Mouse (Mus musculus) kidney, adult 2 months (tissue): ENCODE data around the gene Ran.

Experiments
- CTCF ChIP-seq: fragments of 200-500 bp; conservative IDR thresholded peaks from 2 replicates; pipeline ENCODE4 v1.5.1; 2011; ENCODE audit warnings: low read depth, mild to moderate bottlenecking, control low read depth, low read length, moderate library complexity, mixed read lengths; ENCODE audit not compliant: insufficient read depth, insufficient read length
- POLR2A ChIP-seq: fragments of 200-500 bp; IDR thresholded peaks from one replicate; pipeline ENCODE4 v1.6.1; 2011; ENCODE audit warnings: low read depth, low read length, control low read depth

GRCm38 (mm10) chr5:129000706-129001468, 19.0 kb upstream of the Ran start:
- TF ChIP-seq CTCF: no peak
- no peak for TF ChIP-seq POLR2A
